Mouse (Mus musculus): ENCODE measurements around the gene Hacd4. TPM values are rescaled to one million over a fixed set of nuclear protein-coding genes. Genes with fewer than 3 reads are reported as not detected.

Gene Hacd4
- polyA plus RNA-seq, 1 experiment from 2014 or later: 16.7 TPM

DNA sequence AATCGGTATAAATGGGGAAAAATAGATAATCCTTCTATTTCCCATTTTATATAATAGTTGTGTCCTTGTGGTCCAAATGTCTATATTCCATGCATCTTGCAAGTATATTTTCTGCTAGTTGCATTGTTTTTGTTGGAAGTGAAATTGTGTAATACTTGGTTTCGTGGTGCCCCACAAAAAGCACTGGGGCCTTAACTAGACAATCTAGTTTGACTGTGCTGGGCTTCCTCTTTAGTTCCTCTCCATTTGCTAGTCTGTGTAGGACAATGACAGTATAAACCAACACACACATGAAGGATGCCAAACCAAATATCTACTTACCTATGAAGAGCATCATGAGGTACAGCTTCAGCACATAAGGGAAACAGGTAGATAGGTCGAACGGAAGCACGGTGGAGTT lies 19.4 kb downstream of the Hacd4 start:
- no peak overlapping the region for H3K27ac ChIP-seq (ENCODE audit: low read depth)
- H3K4me1 ChIP-seq (replicated peaks; ENCODE audit: control insufficient read depth, insufficient read depth, low read length): no peaks in the 10 kb centered on the region
- no peak overlapping the region for H3K9ac ChIP-seq (ENCODE audit: low read length)
- H3K4me3 ChIP-seq (ENCODE audit: low read depth, low read length): no peak overlapping the region
- H3K4me2 ChIP-seq (ENCODE audit: low read length): no peak overlapping the region
- 92% methylated on average over 5 of the region's 5 CpGs for WGBS
- no peak for ATAC-seq (replicated peaks; ENCODE audit: low FRiP score, low TSS enrichment, low read depth)
- no peaks in the 10 kb centered on the region for H3K9me3 ChIP-seq (ENCODE audit: control insufficient read depth, low read length)
- no peak for DNase-seq (ENCODE audit: low spot score)
- H3K27me3 ChIP-seq (replicated peaks; ENCODE audit: control insufficient read depth, insufficient read depth, low read length): no peaks in the 10 kb centered on the region
- H3K36me3 ChIP-seq (ENCODE audit: control insufficient read depth, insufficient read depth, low read length): peaks cover 26% of the 10 kb centered on the region

GRCm38 (mm10) chr4:88415017-88415416 lies 23.7 kb downstream of the Hacd4 start:
- no peak for ATAC-seq (replicated peaks; ENCODE audit: low FRiP score, low TSS enrichment, low read depth)
- H3K9ac ChIP-seq (ENCODE audit: low read length): no peak overlapping the region
- no peaks in the 10 kb centered on the region for H3K4me1 ChIP-seq (replicated peaks; ENCODE audit: control insufficient read depth, insufficient read depth, low read length)
- H3K9me3 ChIP-seq (ENCODE audit: control insufficient read depth, low read length): no peaks in the 10 kb centered on the region
- H3K36me3 ChIP-seq (ENCODE audit: control insufficient read depth, insufficient read depth, low read length): peaks cover 31% of the 10 kb centered on the region
- H3K4me2 ChIP-seq (ENCODE audit: low read length): no peak overlapping the region
- WGBS: 66% methylated on average over 2 of the region's 2 CpGs
- DNase-seq (ENCODE audit: low spot score): no peak
- no peaks in the 10 kb centered on the region for H3K27me3 ChIP-seq (replicated peaks; ENCODE audit: control insufficient read depth, insufficient read depth, low read length)
- H3K4me3 ChIP-seq (ENCODE audit: low read depth, low read length): no peak overlapping the region
- no peak overlapping the region for H3K27ac ChIP-seq (ENCODE audit: low read depth)

GRCm38 (mm10) chr4:88412331-88412730 lies 26.4 kb downstream of the Hacd4 start:
- no peaks in the 10 kb centered on the region for H3K27me3 ChIP-seq (replicated peaks; ENCODE audit: control insufficient read depth, insufficient read depth, low read length)
- no peak overlapping the region for H3K4me3 ChIP-seq (ENCODE audit: low read depth, low read length)
- H3K4me1 ChIP-seq (replicated peaks; ENCODE audit: control insufficient read depth, insufficient read depth, low read length): no peaks in the 10 kb centered on the region
- H3K27ac ChIP-seq (ENCODE audit: low read depth): no peak overlapping the region
- 75% methylated on average over 2 of the region's 2 CpGs for WGBS
- H3K9ac ChIP-seq (ENCODE audit: low read length): no peak overlapping the region
- H3K4me2 ChIP-seq (ENCODE audit: low read length): no peak overlapping the region
- peaks cover 19% of the 10 kb centered on the region for H3K36me3 ChIP-seq (ENCODE audit: control insufficient read depth, insufficient read depth, low read length)
- ATAC-seq (replicated peaks; ENCODE audit: low FRiP score, low TSS enrichment, low read depth) (no peak), DNase-seq (ENCODE audit: low spot score) (no peak)
- no peaks in the 10 kb centered on the region for H3K9me3 ChIP-seq (ENCODE audit: control insufficient read depth, low read length)

DNA sequence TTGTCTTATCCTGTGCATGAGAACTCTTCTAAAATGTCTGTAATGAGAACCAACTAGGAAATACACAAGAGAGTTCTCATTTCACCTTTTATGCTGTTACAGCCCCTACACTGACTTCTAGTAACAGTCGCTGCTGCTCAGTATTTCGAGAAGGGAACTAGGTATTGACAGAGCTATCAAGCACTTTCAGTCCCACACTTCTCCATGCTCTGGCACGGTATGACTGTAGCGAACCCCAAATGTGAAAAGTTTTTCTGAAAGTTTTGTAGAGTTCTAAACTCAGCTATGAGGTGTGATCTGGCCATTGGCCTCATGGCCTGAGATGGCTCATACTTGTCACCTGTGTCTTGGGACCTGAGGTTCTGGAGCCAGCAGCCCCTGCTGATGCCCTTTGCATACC lies 29.4 kb downstream of the Hacd4 start:
- no peak overlapping the region for H3K9ac ChIP-seq (ENCODE audit: low read length)
- no peak for DNase-seq (ENCODE audit: low spot score)
- no peaks in the 10 kb centered on the region for H3K27me3 ChIP-seq (replicated peaks; ENCODE audit: control insufficient read depth, insufficient read depth, low read length)
- no peaks in the 10 kb centered on the region for H3K9me3 ChIP-seq (ENCODE audit: control insufficient read depth, low read length)
- no peak overlapping the region for H3K27ac ChIP-seq (ENCODE audit: low read depth)
- WGBS: 94% methylated on average over 4 of the region's 4 CpGs
- no peak overlapping the region for H3K4me3 ChIP-seq (ENCODE audit: low read depth, low read length)
- no peaks in the 10 kb centered on the region for H3K4me1 ChIP-seq (replicated peaks; ENCODE audit: control insufficient read depth, insufficient read depth, low read length)
- H3K4me2 ChIP-seq (ENCODE audit: low read length): no peak overlapping the region
- H3K36me3 ChIP-seq (ENCODE audit: control insufficient read depth, insufficient read depth, low read length): peaks cover 13% of the 10 kb centered on the region; the same call in 1 of the 2 replicates
- no peak for ATAC-seq (replicated peaks; ENCODE audit: low FRiP score, low TSS enrichment, low read depth)

GRCm38 (mm10) chr4:88406887-88407696 lies 31.6 kb downstream of the Hacd4 start:
- no peak overlapping the region for H3K4me2 ChIP-seq (ENCODE audit: low read length)
- no peaks in the 10 kb centered on the region for H3K27me3 ChIP-seq (replicated peaks; ENCODE audit: control insufficient read depth, insufficient read depth, low read length)
- peaks cover 2% of the 10 kb centered on the region; the same call in 1 of the 2 replicates for H3K36me3 ChIP-seq (ENCODE audit: control insufficient read depth, insufficient read depth, low read length)
- H3K4me1 ChIP-seq (replicated peaks; ENCODE audit: control insufficient read depth, insufficient read depth, low read length): no peaks in the 10 kb centered on the region
- H3K9ac ChIP-seq (ENCODE audit: low read length): no peak overlapping the region
- WGBS: 87% methylated on average over 4 of the region's 4 CpGs
- no peak overlapping the region for H3K27ac ChIP-seq (ENCODE audit: low read depth)
- no peaks in the 10 kb centered on the region for H3K9me3 ChIP-seq (ENCODE audit: control insufficient read depth, low read length)
- no peak for DNase-seq (ENCODE audit: low spot score)
- no peak overlapping the region for H3K4me3 ChIP-seq (ENCODE audit: low read depth, low read length)
- no peak for ATAC-seq (replicated peaks; ENCODE audit: low FRiP score, low TSS enrichment, low read depth)

GRCm38 (mm10) chr4:88402884-88403283 lies 35.8 kb downstream of the Hacd4 start:
- Histone ChIP-seq H3K4me1 (replicated peaks; ENCODE audit: control insufficient read depth, insufficient read depth, low read length) (no peaks in the 10 kb centered on the region), H3K4me3 (ENCODE audit: low read depth, low read length) (no peak overlapping the region), H3K9me3 (ENCODE audit: control insufficient read depth, low read length) (no peaks in the 10 kb centered on the region), H3K9ac (ENCODE audit: low read length) (no peak overlapping the region), H3K27me3 (replicated peaks; ENCODE audit: control insufficient read depth, insufficient read depth, low read length) (no peaks in the 10 kb centered on the region), H3K4me2 (ENCODE audit: low read length) (no peak overlapping the region), H3K27ac (ENCODE audit: low read depth) (no peak overlapping the region), H3K36me3 (ENCODE audit: control insufficient read depth, insufficient read depth, low read length) (no peaks in the 10 kb centered on the region; the same call in 1 of the 2 replicates)
- no peak for DNase-seq (ENCODE audit: low spot score)
- no peak for ATAC-seq (replicated peaks; ENCODE audit: low FRiP score, low TSS enrichment, low read depth)
- 93% methylated on average over 6 of the region's 6 CpGs for WGBS

DNA sequence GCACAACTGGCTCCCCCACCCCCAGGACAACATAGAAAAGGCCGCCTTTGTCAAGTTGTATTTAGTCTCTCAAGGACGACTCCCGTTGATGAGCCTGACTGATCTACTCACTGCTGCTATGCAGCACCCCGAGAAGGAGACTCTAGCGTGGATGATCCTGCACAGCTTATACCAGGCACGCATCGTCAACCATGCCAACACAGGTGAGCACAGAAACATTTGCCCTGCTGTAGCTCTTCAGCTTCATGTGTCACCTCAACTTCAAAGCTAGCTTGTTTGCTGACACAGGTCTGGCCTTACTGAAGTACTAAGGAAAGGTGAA lies 37.8 kb downstream of the Hacd4 start:
- DNase-seq (ENCODE audit: low spot score) (no peak), ATAC-seq (replicated peaks; ENCODE audit: low FRiP score, low TSS enrichment, low read depth) (no peak)
- WGBS: 86% methylated on average over 7 of the region's 7 CpGs

DNA sequence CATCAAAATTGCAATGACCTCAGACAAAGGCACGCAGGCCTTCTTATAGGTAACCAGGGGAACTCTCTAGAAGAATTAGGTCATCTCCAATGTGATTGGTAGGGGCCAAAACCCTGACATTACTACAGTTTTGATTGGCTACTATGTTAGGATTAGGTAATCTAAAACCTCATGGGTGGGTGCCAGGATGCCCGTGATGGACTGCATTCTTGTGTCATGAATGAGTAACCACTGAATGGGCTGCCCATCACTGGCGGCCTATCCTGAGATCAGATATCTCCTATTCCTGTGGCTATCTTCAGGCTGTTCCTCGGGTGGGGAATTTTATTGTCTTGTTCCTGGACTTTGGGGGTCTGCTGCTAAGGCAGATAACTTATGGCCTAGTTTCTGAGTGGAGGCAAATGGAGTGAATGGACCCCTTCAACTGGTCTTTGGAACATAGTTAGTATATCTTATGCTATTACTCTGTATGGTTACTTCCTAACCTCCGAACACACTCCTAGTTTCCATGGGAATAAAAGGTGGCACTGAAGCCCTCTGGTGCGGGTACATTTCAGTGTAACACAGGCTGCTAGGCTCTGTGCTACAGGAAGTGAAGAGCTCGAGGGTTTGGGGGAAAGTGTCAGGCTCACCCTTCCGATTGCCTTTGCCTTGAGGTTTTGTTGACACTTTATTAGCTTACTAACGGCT lies 38.3 kb downstream of the Hacd4 start:
- H3K36me3 ChIP-seq (ENCODE audit: control insufficient read depth, insufficient read depth, low read length): no peaks in the 10 kb centered on the region; the same call in 1 of the 2 replicates
- DNase-seq (ENCODE audit: low spot score) (no peak), ATAC-seq (replicated peaks; ENCODE audit: low FRiP score, low TSS enrichment, low read depth) (no peak)
- no peak overlapping the region for H3K4me2 ChIP-seq (ENCODE audit: low read length)
- H3K4me1 ChIP-seq (replicated peaks; ENCODE audit: control insufficient read depth, insufficient read depth, low read length): no peaks in the 10 kb centered on the region
- no peaks in the 10 kb centered on the region for H3K9me3 ChIP-seq (ENCODE audit: control insufficient read depth, low read length)
- H3K4me3 ChIP-seq (ENCODE audit: low read depth, low read length): no peak overlapping the region
- no peaks in the 10 kb centered on the region for H3K27me3 ChIP-seq (replicated peaks; ENCODE audit: control insufficient read depth, insufficient read depth, low read length)
- H3K9ac ChIP-seq (ENCODE audit: low read length): no peak overlapping the region
- 74% methylated on average over 9 of the region's 9 CpGs for WGBS
- no peak overlapping the region for H3K27ac ChIP-seq (ENCODE audit: low read depth)

More for the DNA sequence above, 37.8 kb downstream of the Hacd4 start:
- no peak overlapping the region for H3K27ac ChIP-seq (ENCODE audit: low read depth)
- no peak overlapping the region for H3K4me2 ChIP-seq (ENCODE audit: low read length)
- H3K4me1 ChIP-seq (replicated peaks; ENCODE audit: control insufficient read depth, insufficient read depth, low read length): no peaks in the 10 kb centered on the region
- no peak overlapping the region for H3K4me3 ChIP-seq (ENCODE audit: low read depth, low read length)
- H3K9ac ChIP-seq (ENCODE audit: low read length): no peak overlapping the region
- no peaks in the 10 kb centered on the region for H3K9me3 ChIP-seq (ENCODE audit: control insufficient read depth, low read length)
- H3K27me3 ChIP-seq (replicated peaks; ENCODE audit: control insufficient read depth, insufficient read depth, low read length): no peaks in the 10 kb centered on the region
- H3K36me3 ChIP-seq (ENCODE audit: control insufficient read depth, insufficient read depth, low read length): no peaks in the 10 kb centered on the region; the same call in 1 of the 2 replicates
